Mouse (Mus musculus): ENCODE data around the gene Ddx39b.

Gene Ddx39b

DNA sequence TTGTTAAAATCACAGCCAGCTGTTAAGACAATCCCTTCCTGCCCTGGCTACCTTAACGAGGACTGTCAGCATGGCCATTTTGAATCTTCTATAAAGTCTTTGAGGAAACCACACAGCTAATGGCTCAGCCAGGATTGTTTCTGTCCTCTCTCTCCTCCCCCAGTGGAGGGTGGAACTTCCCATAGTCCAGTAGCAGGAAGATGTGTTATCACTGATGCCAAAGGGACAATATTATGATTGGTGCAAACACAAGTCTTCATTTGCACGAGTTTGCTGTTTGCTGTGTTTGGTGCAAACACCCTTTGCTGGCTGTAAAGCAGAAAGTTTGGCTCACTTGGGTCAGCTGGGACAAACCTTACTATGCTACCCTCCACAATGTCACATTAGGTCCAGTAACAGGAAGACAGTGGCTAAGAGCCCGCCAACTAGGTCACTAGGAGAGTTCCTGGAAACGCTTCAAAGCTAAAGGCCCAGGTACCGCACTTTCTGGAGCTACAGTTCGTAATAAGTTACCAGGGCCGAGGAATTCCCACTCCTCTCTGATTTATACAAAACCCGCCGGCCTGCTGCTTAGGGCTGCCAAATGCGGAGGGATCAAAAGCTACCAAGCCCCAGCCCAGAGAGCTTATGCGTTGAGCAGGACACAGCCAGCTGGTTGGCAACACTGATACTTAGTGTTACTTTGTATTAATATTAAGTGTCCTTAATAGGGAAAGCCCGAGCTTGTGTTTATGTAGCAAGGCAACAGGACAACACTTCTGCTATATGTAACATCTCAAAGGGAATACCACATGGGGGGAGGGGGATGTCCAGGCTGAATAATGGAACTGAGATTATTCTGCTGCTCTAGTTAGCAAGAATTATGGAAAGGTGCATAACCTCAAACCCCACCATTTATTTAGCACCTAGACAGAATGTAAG, 902 bp upstream of the Ddx39b start:
- CTCF ChIA-PET: interaction anchor here (0.5 to 0.8 kb wide), 2 partner anchors 30 to 104 kb away, joined by 3 read pairs; no protein-coding TSS in a partner anchor

DNA sequence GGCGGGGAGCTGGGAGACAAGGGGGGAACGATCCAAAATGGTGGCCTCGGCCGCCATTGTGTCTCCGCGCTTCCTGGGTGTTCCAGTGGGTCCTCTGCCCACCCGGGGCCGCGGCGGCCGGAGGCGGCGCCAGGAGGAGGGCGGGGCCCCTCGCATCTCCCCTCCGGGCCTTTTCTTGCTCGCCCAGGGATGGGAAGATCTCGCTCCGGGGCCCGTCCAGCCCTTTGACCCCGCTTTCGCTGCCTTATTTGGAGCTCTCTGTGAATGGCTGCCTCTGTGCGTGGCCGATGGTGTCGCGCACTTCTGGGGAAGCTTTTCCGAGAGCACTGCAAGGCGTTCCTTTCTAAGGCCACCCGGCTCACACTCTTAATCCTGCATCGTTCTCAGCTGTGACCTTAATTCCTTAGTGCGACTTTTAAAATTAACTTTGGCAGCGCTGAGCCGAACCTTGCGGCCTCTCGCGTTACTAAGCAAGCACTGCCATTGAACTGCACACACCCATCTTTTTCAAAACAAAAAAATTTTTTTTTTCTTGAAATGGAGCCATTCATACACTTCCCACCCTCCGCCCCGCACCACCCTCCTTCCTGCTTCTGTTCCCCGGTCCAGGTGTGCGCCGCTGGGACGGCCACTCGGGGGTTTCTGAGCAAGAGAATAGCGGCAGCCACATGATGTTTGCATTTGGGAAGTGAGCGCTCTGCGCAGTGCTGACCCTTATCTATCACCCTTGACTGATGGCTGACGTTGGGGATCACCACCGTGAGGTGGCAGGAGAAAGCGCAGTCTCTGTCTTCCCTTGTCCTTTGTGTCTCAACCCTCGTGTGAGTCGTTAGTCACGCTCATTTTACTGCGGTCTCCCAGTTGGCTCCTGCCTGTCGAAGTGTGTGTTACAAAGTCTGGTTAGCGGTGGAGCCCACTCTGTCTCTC, 732 bp downstream of the Ddx39b start:
- CTCF ChIA-PET: interaction anchor here (0.6 to 1.2 kb wide), 3 partner anchors 15 to 1160 kb away, joined by 3 to 4 read pairs (median 3); no protein-coding TSS in a partner anchor

DNA sequence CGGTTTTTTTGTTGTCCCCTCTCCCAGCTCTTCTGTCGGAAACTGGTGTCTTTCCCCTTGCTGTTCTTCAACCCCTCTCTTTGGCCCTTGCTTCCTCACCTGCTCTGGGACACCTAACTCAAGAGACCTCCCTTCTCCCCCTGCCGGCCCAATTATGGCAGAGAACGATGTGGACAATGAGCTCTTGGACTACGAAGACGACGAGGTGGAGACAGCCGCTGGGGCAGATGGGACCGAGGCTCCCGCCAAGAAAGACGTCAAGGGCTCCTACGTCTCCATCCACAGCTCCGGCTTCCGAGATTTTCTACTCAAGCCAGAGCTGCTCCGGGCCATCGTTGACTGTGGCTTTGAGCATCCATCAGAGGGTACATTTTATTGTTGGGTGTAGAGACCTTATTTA, 1.5 kb downstream of the Ddx39b start:
- CTCF ChIA-PET: interaction anchor here (0.6 to 0.7 kb wide), 2 partner anchors 33 to 1161 kb away, joined by 3 read pairs; no protein-coding TSS in a partner anchor

DNA sequence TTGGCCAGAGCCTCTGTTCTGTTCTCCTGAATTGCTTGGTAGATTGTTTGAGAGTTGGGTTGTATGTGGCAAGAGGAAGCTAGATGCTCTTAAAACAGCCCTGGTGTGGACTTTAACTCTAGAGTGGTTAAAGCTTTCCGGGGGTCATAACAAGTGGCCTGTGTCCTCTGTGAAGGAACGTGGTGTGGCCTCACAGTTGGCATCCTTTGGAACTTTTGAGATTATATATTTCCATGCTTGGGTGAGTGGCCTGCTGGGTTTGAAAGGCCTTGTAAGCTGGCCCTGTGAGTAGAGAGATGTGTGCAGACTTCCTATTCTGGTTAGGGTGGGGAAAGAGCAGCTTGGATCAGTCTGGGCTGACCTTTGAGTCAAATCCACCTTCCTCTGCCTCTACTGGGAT, 3.5 kb downstream of the Ddx39b start:
- CTCF ChIA-PET: no interaction called here

DNA sequence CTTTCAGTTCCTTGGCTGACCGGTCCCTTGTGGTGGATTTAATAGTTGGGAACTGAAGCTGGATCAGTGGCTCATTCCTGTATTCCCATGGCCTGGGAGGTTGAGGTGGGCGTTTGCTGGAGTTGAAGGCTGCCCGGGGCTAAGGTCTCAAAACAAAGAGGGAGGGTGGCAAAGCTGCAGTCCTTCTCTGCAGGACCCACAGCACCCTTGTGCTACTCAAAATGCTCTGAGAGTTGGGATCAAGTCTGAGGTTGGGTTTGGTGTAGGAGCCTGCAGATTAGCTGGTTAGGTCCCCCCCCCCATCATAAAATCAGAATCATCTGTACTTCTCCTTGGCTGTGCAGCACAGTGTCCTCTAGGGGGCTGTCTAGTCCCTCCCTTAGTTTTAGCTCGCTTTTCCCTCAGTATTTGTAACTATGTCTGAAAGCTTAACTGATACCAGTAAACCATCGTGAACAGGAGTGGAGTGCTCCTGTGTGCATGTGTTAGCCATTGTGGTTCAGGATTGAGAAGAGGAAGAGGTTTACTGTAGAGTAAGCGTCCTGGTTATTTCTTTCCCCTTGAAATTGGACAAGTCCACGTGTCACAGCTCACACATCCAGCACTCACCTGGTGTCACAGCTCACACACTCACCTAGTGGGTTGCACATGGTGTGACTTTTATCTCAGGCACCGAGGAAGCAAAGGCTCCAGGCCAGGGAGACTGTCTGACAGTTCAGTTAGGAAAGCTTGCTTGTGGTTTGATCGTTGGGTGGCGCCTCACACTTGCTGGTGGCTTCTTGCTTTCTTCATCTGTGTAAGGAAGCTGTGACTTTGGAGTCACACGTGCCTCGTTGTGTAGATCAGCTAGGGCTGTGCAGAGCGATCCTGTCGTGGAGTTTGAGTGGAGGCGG, 4.4 kb downstream of the Ddx39b start:
- CTCF ChIA-PET: interaction anchor here (0.6 to 2.0 kb wide), 4 partner anchors 9 to 206 kb away, joined by 3 to 8 read pairs (median 5); no protein-coding TSS in a partner anchor

DNA sequence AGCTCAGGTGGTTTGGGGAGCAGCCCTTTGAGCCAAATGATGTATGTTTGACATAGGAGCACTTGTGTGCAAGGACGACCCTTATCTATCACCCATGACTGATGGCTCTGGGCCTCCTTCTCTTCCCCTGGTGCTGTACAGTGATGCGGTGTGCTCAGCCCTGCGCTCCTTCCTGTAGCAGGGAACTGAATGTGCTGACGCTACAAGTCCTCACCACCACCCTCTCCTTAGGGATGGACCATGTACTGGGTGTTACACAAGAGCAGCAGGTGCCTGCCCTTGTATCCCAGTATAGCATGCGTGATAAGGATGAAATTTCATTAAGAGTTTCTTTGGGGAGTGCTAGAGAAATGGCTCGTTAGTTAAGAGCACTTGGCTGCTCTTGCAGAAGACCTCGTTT, 5.6 kb downstream of the Ddx39b start:
- CTCF ChIA-PET: interaction anchor here (0.7 to 2.0 kb wide), 2 partner anchors 28 to 910 kb away, joined by 4 to 8 read pairs; no protein-coding TSS in a partner anchor

DNA sequence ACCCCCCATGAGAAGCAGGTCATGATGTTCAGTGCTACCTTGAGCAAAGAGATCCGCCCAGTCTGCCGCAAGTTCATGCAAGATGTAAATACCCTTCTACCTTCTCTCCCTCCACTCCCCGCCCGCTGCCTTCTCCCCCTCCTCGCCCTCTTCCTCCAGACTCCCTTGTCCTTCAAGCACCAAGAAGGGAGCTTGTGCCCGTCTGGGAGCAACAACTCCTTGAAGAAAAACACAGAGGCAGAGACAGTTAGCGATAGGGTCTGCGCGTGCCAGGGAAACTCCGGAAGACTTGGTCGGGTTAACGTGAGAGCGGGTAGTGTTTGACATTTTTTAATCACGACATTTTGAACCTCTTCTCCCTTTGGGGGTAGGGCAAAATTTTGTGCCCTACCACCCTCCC, 7.4 kb downstream of the Ddx39b start:
- CTCF ChIA-PET: no interaction called here

DNA sequence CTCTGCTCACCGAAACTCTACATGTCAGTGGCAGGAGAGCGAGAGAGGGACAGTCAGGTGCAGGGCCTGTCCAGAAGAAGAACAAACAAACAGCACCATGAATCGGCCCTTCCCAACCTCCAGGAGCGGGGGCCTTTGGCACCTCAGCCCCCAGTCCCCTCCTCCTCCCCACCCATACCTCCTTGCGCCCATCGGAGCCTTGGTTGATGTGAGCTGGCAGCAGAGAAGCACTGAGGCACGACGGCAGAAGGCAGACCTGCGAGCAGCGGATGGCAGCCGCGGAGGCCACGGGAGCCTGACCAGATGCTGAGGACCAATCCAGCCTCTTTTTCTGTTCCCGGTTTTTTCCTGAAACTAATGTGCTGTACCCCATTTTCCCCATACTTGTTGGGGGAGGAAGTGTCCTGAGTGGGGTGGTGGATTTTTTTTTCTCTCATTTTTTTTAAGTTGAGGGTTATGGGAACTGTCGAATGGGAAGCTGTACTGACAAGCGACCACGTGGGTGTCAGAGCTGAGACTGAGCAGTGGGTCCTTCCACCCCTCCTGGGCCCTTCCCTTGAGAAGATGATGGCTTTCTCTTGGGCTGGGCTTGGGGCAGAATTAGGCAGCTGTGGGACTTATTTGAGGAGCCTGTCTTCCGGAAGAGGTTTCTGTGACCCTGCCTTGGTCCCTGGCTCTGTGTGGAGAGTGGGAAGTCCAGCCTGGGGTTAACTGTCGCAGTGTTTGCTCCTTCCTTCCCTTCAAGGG, 8.1 kb downstream of the Ddx39b start:
- CTCF ChIA-PET: no interaction called here

DNA sequence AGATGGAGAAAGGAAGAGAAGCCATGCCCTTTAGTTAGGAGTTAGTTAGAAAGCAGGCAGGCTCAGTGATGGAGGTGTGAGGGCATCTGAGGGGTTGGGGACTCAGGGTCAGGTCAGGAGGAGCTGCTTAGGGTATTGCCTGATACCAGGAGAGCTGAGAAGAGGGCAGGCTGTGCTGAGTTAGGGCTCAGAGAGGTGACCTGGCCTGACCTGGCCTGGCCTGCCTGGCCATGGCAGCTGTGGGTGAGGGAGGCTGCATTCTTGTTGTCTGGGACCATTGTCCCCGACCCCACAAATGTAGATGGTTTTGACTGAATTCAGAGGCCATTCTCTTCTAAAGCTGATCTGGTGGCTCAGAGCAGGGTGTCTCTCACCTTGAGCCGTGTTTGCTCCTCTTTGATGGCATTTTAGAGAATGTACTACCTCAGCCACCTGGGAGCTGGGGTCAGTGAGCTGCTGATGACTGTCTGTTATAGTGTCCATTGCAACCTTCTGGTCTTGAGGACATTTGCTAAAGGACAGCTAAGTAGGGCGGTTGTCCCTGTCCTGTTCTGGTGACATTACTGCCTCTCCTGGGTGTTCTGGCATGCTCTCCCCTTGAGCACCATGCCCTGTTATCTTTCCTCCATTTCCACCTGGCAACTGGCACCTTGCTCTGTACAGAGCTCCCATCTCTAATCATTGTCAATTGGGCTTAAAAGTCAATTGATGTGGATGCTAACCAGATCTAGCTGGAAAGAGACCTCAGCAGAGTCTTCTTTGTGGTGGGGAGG, 9.0 kb downstream of the Ddx39b start:
- CTCF ChIA-PET: no interaction called here

DNA sequence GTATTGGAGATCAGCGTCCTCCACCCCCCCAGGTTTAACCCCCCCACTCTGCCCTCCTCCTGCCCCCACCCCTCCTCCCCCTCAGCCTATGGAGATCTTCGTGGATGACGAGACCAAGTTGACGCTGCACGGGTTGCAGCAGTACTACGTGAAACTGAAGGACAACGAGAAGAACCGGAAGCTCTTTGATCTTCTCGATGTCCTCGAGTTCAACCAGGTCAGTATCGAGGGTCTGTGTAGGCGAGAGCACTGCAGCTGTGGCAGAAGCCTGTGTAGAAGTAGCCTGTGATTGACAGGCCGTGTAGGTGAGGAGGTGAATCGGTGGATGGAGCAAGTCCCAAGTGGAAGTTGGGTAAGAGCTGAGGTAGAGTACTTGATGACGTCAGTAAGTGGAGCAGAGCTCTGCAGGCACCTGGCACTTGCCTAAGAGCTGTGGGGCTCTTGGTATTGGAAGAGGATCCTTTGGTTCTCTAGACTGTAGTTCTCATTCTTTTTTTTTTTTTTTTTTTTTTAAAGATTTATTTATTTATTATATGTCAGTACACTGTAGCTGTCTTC, 9.7 kb downstream of the Ddx39b start:
- CTCF ChIA-PET: interaction anchor here (1.0 kb wide), 1 partner anchor 23 kb away, joined by 5 read pairs; no protein-coding TSS in a partner anchor

DNA sequence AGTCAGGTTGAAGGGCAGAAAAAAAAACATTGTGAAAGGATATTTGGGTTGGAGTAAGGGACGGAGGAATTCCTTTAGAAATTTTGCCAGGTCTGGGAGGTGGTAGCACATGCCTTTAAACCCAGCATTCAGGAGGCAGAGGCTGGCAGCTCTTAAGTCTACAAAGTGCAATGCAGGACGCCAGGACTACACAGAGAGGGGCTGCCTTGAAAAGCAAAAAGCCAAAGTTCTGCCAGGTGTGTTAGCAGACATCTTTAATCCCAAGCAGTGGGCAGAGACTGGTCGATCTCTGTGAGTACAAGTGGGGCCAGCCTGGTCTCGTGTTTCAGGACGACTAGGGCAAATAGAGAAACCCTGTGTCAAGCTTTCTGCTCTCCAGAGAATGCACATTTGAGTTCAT, 10.4 kb downstream of the Ddx39b start:
- CTCF ChIA-PET: interaction anchor here (1.0 kb wide), 1 partner anchor 22 kb away, joined by 5 read pairs; no protein-coding TSS in a partner anchor

DNA sequence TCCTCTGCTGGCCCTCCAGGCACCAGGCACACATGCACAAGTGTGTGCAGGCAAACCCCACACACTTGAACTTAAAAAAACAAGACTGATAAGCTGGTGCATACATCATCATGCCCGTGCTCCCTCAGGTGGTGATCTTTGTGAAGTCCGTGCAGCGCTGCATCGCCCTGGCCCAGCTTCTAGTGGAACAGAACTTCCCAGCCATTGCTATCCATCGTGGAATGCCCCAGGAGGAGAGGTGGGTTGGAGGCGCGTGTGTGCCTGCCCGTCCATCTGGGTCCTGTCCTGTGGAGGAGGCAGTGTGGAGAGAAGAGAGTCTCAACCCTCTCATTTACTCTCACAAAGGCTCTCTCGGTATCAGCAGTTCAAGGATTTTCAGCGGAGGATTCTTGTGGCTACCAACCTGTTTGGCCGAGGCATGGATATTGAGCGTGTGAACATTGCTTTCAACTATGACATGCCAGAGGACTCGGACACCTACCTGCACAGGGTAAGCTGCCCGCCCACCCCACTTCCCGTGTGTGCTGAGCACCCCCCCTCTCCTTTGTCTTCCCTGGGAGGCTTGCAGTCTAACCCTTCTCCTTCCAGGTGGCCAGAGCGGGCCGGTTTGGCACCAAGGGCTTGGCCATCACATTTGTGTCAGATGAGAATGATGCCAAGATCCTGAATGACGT, 11.2 kb downstream of the Ddx39b start:
- CTCF ChIA-PET: no interaction called here

DNA sequence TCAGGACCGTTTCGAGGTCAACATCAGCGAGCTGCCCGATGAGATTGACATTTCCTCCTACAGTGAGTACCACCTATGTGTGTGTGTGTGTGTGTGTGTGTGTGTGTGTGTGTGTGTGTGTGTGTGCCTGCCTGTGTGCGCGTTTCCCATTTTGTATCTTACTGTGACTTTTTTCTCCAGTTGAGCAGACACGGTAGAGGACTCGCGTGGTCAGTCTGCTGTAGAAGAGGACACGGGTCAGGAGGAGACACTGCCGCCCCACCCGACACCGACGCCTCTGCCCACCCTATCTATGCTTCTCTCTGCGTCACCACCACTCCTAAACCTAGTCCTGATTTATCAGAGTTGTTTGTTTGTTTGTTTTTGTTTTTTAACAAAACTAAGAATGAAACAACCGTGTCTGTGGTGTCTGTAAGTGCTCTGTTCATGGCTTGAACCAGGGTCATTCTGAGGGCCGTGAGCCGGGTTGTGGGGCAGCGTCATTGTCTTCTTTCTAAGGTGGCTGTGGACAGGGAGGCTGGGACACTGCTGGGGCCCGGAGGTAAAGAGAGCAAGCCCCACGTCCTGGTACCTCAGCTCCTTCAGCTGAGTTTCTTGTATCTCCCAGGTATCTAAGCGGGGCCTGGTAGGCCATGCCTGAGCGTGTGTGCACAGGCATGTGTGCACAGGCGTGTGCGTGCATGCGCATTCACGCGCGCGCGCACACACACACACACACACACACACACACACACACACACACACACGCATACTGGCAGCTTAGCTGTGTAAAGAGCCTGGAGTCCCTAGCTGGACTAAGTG, 11.9 kb downstream of the Ddx39b start:
- CTCF ChIA-PET: interaction anchor here (0.6 to 5.7 kb wide), 3 partner anchors 18 to 32 kb away, joined by 3 to 25 read pairs (median 9); no protein-coding TSS in a partner anchor

DNA sequence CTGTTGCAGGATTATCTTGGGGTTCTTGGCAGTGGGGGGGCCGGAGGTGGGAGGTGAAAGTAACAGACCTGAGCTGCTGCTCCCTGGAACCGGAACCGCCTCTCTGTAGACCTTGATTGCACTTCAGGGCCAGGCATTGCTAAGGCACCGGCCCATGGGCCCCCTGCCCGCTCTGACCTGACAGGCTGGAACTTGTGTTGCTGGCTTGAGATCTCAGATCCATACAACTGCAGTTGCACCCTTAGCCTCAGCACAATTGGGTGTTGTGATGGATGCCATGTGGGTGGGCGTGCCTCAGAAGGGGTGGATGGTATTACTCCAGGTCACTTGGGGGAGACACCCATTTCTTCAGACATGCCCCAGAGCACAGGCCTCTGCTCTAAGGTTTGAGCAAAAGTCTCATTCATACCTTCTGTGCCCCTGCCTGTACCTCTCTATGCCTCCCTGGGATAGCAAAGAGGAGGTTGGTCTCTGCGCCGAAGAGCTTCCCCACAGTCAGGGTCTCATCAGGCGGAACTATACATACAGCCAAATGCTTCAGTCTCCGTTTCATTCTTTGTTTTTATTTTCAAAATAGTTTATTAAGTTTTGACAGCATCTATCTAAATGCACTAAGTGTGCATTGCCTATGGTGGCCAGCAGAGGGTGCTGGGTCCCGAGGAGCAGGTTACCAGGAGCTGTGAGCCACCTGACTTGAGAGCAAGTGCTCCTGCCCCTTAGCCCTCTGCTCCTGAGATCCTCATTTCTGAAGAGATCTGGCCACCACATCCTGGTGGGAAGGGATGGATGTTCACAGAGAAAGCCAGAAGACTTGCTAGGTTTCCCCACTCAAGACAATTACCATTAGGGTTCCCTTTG, 12.9 kb downstream of the Ddx39b start:
- CTCF ChIA-PET: interaction anchor here (0.6 to 5.7 kb wide), 5 partner anchors 9 to 352 kb away, joined by 3 to 25 read pairs (median 7); no protein-coding TSS in a partner anchor

DNA sequence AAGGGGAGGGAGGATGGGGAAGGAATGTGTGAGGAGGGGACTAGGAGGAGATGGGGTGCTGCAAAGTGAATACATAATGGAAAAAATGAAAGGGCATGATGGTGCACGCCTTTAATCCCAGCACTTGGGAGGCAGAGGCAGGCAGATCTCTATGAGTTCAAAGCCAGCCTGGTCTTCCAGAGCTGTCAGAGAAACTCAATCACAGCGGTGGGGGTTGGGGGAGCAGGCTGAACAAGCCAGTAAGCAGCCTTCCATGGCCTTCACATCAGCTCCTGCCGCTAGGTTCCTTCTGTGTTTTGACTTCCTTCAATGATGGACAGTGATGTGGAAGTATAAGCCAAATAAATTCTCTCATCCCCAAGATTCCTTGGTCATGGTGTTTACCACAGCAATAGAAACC, 13.8 kb downstream of the Ddx39b start:
- CTCF ChIA-PET: interaction anchor here (0.6 to 5.7 kb wide), 4 partner anchors 9 to 1298 kb away, joined by 3 to 25 read pairs (median 8); no protein-coding TSS in a partner anchor

DNA sequence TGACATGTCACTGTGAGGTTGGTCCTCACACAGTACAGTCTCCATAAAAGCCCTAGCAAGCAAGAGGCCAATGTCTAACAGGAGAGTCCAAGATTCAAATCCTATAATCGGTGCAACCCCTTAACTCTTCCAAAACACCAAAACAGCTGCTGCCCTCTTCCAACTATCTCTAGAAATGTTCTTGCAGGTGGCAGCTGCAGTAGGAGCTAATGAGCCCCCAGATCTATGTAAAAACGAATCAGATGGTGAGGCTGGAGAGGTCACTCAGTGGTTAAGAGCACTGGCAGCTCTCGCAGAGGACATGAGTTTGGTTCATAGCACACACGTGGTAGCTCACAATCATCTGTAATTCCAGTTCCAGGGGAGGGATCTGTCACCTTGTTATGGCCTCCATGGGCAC, 14.2 kb downstream of the Ddx39b start:
- CTCF ChIA-PET: interaction anchor here (0.6 to 5.7 kb wide), 3 partner anchors 10 to 1299 kb away, joined by 3 to 25 read pairs (median 7); no protein-coding TSS in a partner anchor

Measured in spleen, embryonic (tissue).